ENCODE assay signal across 15 mouse cellular contexts in the genomic region with DNA sequence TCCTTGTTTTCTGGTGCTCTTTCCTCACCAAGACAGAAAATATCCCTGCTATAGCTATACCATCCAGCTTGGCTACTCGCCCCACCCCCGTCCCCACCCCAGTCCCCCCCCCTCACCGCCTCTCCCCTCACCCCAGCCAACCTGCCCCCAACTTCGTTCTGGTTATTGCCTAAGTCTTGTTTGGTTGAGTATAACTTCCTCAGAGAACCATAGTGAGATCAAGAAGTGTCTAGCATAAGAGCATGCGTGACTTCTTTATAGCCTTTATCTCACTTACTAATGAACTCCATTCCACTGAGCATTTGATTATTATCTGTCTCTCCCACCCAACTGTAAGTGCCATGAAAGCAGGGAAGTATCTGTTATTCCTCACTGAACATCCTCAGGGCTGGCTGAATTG.
"Had no signal": no experiment of that assay in that cellular context is flagged by ENCODE, and none has a peak within 500 bp of the region (broad histone marks: within the 10 kb centered on the region; RNA-seq: fewer than 3 reads in every experiment).

No protein-coding gene starts in this region.

- DNase-seq: lung, adult 18-20 months; lung, embryonic 14.5 days; lung, postnatal 10 days; lung, postnatal 4 days; midbrain, embryonic 14.5 days; right cerebral cortex, postnatal 25 days; right cerebral cortex, postnatal 4 days; spleen, adult 18-20 months; thymus, adult 18-20 months; thymus, postnatal 14 days; thymus, postnatal 36 days had no signal

- H3K4me3 ChIP-seq: midbrain, embryonic 10.5 days; midbrain, embryonic 12.5 days; neural tube, embryonic 12.5 days had no signal

- H3K4me2 ChIP-seq: lung, embryonic 14.5 days; midbrain, embryonic 12.5 days; neural tube, embryonic 12.5 days had no signal

- H3K27me3 ChIP-seq: midbrain, embryonic 12.5 days; neural tube, embryonic 12.5 days had no signal

- H3K36me3 ChIP-seq: midbrain, embryonic 10.5 days; midbrain, embryonic 12.5 days; neural tube, embryonic 12.5 days had no signal

- ATAC-seq: midbrain, embryonic 16.5 days had no signal

- H3K4me1 ChIP-seq: midbrain, embryonic 10.5 days; midbrain, embryonic 12.5 days; neural tube, embryonic 12.5 days had no signal

- H3K27ac ChIP-seq: midbrain, embryonic 10.5 days; midbrain, embryonic 12.5 days; neural tube, embryonic 12.5 days had no signal

- H3K9me3 ChIP-seq: midbrain, embryonic 10.5 days; midbrain, embryonic 12.5 days; neural tube, embryonic 12.5 days had no signal

- H3K9ac ChIP-seq: lung, embryonic 14.5 days; midbrain, embryonic 12.5 days; neural tube, embryonic 12.5 days had no signal
